In genomic region chr2:141578206-141578605, GRCm38 (mm10) we compare ENCODE assay signal across 23 mouse cellular contexts.
"Had no signal": no experiment of that assay in that cellular context is flagged by ENCODE, and none has a peak within 500 bp of the region (broad histone marks: within the 10 kb centered on the region; RNA-seq: fewer than 3 reads in every experiment).

No protein-coding gene starts in this region.

- H3K9me3 ChIP-seq: embryonic facial prominence, embryonic 10.5 days; embryonic facial prominence, embryonic 12.5 days; embryonic facial prominence, embryonic 15.5 days; forebrain, embryonic 10.5 days; forebrain, embryonic 12.5 days; forebrain, embryonic 13.5 days; forebrain, embryonic 15.5 days; heart, embryonic 10.5 days; heart, embryonic 12.5 days had no signal

- DNase-seq: cerebellum, postnatal 25 days; cerebellum, postnatal 36 days; embryo, embryonic 11 days; forebrain, postnatal 0 days; gastrocnemius, adult 2 months; gastrocnemius, postnatal 10 days; gastrocnemius, postnatal 14 days; gastrocnemius, postnatal 25 days; gastrocnemius, postnatal 36 days; heart, adult 11 months; heart, adult 18-20 months; heart, adult 2 months had no signal

- H3K27ac ChIP-seq: embryonic facial prominence, embryonic 10.5 days; embryonic facial prominence, embryonic 12.5 days; embryonic facial prominence, embryonic 13.5 days; embryonic facial prominence, embryonic 15.5 days; forebrain, embryonic 10.5 days; forebrain, embryonic 12.5 days; forebrain, embryonic 13.5 days; forebrain, embryonic 15.5 days; gastrocnemius, adult 2 months; heart, adult 2 months; heart, embryonic 10.5 days had no signal

- H3K4me1 ChIP-seq: embryonic facial prominence, embryonic 12.5 days; heart, embryonic 10.5 days had no signal

- H3K9ac ChIP-seq: embryonic facial prominence, embryonic 12.5 days; embryonic facial prominence, embryonic 13.5 days; embryonic facial prominence, embryonic 15.5 days; forebrain, embryonic 12.5 days; forebrain, embryonic 13.5 days; forebrain, embryonic 15.5 days; forebrain, postnatal 0 days; heart, embryonic 12.5 days had no signal

- H3K36me3 ChIP-seq: embryonic facial prominence, embryonic 10.5 days; embryonic facial prominence, embryonic 12.5 days; embryonic facial prominence, embryonic 13.5 days; embryonic facial prominence, embryonic 15.5 days; forebrain, embryonic 10.5 days; forebrain, embryonic 12.5 days; forebrain, embryonic 15.5 days; heart, embryonic 10.5 days; heart, embryonic 12.5 days had no signal

- H3K4me3 ChIP-seq: embryonic facial prominence, embryonic 10.5 days; embryonic facial prominence, embryonic 12.5 days; embryonic facial prominence, embryonic 13.5 days; embryonic facial prominence, embryonic 15.5 days; erythroblast, embryonic 14.5 days; forebrain, embryonic 10.5 days; forebrain, embryonic 12.5 days; forebrain, embryonic 13.5 days; forebrain, embryonic 15.5 days; gastrocnemius, adult 2 months; heart, adult 2 months; heart, embryonic 10.5 days; heart, embryonic 12.5 days had no signal
